Mouse (Mus musculus): Measurements from ENCODE around the gene Ccdc188.

DNA sequence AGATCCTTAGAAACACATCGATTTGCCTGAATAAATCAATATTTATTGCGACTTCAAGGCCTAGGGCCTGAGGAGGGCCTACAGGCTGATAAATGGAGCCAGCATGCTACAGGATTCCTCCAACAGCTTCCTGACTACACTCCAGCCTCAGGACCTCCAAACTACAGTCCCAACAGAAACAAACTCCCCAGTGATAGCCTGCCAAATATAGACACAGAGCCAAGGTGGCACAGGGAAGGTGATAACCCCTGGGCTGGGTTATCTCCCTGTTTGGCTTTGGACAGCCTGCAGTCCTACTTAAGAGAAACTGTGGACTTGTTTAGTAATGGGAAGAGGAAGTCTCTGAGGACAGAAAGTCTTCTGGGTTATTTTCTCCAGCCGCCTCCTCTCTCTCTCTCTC is 30.5 kb upstream of the Ccdc188 start:
- TF ChIP-seq MAFK (IDR thresholded peaks at IDR 0.05; ENCODE audit: insufficient read depth, low read depth, low read length) (no peak), HCFC1 (IDR thresholded peaks at IDR 0.05; ENCODE audit: borderline replicate concordance, insufficient read depth, low read length) (no peak), ZC3H11A (IDR thresholded peaks at IDR 0.05; ENCODE audit: borderline replicate concordance, low read depth, low read length) (no peak)
